Mouse (Mus musculus) bone marrow, adult 2 months (tissue): ENCODE data around the gene 4930415O20Rik.

Source experiments
- CTCF ChIP-seq: fragments of 200-500 bp; IDR thresholded peaks from 2 replicates; pipeline ENCODE4 v1.5.1; 2011; ENCODE audit warnings: low read length, control low read depth; ENCODE audit not compliant: control insufficient read depth, insufficient read depth
- POLR2A ChIP-seq: fragments of 200-500 bp; IDR thresholded peaks from 2 replicates; pipeline ENCODE4 v1.6.1; 2011; ENCODE audit warnings: low read depth, mild to moderate bottlenecking, control low read depth, low read length, borderline replicate concordance; ENCODE audit not compliant: control insufficient read depth

GRCm38 (mm10) chr15:98587751-98588150, 16.9 kb downstream of the 4930415O20Rik start:
- TF ChIP-seq CTCF: no peak
- TF ChIP-seq POLR2A: no peak
